Mouse (Mus musculus) mouse embryonic stem cell (cell line): ENCODE results near the gene Pias4.
"Not testable (repeated sequence)": the region's sequence is repeated elsewhere in the genome, so short reads cannot be mapped to it uniquely, and the experiment has no call there.

Source experiments
- in situ Hi-C, 2 experiments: fragments of 300-500 bp; cut with MboI; formaldehyde crosslinking; loops; 1 replicate in 1 of 2; 3 replicates in 1 of 2; pipeline ENCODE4 v1.14.3; 2019 to 2020; ENCODE audit warnings: low sequenced_read_pairs in 2 of 2, low pct_unique_long_range_greater_than_20kb in 1 of 2, mixed read lengths in 1 of 2; ENCODE audit not compliant: unreplicated experiment in 1 of 2

Gene Pias4

DNA sequence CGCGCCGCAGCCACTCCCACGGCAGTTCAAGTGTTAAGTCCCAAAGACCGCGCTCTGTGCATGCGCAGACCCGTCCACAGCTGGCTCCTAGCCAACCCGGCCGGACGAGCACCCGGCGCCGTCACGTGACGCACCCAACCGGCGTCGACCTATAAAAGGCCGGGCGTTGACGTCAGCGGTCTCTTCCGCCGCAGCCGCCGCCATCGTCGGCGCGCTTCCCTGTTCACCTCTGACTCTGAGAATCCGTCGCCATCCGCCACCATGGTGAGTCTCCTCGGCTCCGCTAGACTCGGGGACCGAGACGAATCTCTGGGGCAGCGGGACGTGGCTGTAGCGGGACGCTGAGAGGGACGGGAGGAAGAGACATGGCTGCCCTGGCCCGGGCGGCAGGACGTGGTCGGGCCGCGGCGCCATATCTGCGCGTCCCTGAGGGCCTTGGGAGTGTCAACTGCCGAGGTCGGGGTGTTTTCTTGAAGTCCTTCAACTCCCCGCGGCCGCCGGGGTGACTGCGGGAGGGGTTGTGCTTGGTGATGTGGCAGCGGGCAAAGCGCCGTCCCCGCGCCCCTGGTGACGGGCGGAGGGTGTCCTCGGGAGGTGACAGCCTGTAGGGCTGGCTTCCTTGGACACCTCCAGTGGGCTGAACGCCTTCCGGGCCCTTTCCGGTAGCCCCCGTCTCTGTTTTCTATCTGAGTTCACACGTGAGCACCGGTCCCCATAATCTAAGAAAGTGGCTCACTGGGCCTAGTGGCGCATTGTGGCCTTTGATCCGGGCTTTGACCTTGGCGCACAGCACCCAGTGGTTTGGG lies 8.9 kb upstream of the Pias4 start, which contains the start of gene Eef2:
Gene Eef2 (plus strand): TSS at position 166 of the 806 bp plus-strand sequence.
- in situ Hi-C loops, result loop anchor here in 1 of 2 experiments (10.0 kb wide), 1 partner anchor 152 kb away; the partner anchor contains the start of gene Diras1

DNA sequence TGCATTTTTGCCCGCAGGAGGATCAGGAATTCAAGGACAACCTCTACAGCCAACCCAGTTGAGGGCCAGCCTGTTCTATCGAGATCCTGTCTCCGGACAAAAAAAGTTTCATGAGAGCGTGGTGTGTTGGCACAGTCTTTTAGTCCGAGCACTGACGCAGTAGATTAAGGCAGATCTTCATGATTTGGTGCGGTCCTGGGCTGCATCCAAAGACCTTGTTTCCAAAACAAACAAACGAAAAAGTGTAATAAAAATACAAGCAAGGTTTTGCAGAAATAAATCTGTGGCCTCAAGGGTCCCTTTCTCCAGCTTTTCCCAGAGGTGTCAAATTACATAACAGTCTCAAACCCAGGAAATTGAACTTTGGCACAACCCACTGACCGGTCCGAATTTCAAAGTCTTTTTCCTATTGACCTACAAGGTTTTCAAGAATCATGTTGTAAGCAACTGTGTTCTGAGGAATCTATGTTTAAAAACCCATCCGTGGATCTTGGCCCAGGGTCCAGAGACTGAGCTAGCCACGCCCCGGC lies 8.3 kb upstream of the Pias4 start:
- in situ Hi-C loops, result loop anchor here in 1 of 2 experiments (10.0 kb wide), 1 partner anchor 151 kb away; the partner anchor contains the start of gene Diras1

DNA sequence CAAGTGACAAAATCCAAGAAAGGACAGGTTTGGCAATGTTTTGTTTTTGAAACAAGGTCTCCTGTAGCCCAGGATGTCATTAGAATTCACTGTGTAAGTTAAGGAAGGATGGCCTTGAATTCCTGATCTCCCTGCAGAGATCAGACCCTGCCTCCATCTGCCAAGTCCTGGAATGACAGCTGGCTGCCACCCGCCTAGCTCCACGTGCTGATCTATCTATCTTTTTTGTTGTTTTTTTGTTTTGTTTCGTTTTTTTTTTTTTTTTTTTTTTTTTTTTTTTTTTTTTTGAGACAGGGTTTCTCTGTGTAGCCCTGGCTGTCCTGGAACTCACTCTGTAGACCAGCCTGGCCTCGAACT lies 7.6 kb upstream of the Pias4 start:
- in situ Hi-C loops, result loop anchor here in 1 of 2 experiments (10.0 kb wide), 1 partner anchor 151 kb away; the partner anchor contains the start of gene Diras1

DNA sequence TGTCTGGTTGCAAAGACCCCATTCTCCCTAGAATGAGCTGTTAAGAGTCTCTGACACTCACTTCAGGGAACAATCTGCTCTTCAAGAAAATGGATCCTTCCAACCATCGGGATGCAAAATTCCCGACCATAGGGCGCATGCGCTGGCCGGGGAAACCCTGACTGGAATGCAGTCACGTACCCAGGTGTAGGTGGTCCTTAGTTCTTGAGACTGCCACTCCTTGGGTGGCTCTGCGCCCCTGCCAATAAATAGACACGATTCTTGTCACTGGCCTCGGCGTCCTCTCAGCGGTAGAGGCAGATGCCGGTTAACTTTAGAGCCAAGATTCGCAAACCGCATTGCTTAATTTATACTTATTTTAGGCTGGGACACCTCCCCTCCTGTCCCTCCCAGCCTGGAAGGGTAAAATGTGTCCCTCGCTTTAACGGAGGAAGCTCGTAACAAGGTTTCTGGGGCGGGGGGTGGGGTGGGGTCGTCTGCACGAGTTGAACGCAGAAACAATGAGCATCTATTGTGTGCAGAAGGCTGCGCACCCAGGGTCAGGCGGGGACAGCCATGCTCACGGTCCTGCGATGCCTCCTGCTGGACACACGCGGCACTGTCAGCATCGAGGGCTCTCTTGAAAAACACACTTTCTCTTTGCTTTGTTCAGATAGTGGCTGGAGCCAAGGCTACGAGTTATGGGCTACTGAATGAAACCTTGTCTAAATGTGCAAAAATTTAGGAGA lies 7.1 kb upstream of the Pias4 start:
- in situ Hi-C loops, result loop anchor here in 1 of 2 experiments (5.0 to 10.0 kb wide), 2 partner anchors 87 to 150 kb away; partner anchors contain the start of gene Diras1

DNA sequence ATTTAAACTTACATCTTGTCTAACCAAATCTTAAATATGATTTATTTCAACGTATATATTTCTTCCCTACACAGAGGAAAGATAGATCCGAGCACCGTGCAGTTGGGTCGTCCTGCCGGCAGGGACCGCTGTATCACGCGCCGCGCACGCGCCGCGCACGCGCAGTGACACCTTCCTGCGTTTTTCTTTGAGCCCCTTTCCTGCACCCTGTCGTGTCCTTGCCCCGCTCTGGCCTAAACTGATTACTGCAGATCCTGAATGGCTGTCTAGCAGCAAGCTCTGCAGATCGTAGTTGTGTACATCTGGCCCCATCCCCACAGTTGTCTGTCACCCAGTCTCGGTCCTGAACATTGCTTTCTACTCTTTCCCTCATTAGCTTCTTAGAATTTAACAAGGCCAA lies 5.4 kb upstream of the Pias4 start:
- in situ Hi-C loops, result loop anchor here in 1 of 2 experiments (5.0 to 10.0 kb wide), 2 partner anchors 86 to 148 kb away; partner anchors contain the start of gene Diras1

DNA sequence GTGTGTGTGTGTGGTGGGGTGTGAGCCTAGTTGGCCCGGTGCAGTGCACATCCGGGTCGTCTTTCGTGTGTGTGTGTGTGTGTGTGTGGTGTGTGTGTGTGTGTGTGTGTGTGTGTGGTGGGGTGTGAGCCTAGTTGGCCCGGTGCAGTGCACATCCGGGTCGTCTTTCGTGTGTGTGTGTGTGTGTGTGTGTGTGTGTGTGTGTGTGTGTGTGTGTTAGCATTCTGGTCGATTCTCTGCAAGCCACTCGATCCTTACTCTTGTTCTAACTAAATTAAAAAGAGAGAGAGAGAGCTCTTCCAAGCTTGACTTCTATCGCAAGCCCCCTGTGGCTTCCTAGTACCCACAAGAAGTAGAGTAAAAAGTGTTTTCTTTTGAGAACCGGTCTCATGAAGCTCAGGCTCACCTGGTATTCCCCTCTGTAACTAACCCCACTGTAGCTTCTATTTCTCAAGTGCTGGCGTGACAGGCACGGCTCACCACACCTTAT lies 1.7 kb upstream of the Pias4 start:
- in situ Hi-C loops, result not testable (repeated sequence)

DNA sequence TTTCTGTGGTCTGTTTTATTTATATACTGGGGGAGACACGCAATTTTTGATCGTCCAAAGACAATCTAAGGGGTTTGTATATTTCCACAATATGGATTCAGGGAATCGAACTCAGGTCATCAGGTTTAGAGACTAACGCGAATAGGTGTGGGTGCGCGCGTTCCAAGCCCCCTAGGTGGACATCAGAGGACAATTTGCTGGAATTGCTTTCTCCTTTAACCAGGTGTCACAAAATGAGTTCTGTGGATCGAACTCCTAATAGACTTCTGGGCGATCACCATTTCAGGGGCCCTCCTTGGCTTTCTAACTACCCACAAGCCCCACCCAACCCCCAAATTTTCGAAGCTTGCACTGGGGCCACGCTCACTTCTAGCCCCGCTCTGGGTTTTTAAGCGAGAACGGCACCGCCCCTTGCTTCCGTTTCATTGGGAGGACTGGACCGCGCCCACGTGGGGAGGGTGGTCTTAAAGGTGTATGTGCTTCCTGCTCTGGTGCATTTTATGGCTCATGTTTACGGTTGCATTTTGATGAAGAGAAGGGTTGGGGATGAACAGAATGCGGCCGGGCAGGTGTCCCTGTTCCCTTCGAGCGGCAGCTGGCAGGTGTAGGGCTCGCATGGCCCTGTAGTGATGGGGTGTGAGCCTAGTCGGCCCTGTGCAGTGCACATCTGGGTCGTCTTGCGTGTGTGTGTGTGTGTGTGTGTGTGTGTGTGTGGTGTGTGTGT lies 960 bp upstream of the Pias4 start:
- in situ Hi-C loops, result no loop called here

DNA sequence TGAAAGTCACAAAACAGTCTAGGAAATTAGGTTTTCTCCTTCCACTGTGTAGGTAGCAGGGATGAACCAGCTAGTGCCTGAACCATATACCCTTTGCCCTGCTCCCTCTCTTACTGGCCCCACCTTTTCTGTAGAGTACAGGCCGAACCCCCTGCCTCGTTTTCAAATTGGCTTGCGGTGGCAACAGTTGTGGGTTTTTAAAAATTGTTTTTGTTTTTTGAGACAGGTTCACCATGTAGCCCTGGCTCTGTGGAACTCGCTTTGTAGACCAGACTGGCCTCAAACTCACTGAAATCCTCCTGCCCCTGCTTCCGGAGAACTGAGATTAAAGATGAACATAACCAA lies 336 bp upstream of the Pias4 start:
- in situ Hi-C loops, result no loop called here

DNA sequence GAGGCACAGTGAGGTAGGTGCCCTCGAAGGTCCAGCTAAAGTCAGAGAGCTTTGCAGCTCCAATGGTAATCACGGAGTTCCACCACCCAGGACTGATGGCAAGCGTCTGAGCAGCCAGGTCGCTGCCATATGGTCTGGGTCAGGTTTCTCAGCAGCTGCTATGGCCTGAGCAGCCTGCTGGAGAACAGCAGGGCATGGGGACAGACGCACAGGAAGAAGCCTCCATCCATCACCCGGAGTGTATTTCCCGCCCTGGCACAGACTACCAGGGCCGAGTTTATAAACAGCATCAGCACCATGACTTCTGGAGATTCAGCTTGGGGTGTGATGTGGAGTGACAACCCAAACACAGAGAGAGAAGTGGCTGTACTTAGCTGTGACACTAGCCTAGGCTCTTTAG lies 2.6 kb downstream of the Pias4 start:
- in situ Hi-C loops, result no loop called here

DNA sequence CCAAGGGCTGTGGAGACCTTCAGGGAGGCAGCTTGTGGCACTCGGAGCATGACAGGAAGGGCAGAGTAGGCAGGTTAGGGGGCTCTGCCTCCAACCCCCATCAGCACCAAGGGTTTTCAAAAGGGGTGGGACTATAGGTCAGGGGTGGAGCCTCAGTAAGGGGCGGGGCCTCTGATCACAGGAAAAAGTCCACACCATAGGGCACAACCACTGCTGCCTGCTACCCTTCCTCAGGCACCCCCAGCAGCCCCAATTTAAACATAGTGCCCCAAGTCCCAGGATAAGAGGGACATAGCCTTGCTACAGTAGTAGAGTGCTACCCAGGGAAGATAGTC lies 5.4 kb downstream of the Pias4 start:
- in situ Hi-C loops, result no loop called here

DNA sequence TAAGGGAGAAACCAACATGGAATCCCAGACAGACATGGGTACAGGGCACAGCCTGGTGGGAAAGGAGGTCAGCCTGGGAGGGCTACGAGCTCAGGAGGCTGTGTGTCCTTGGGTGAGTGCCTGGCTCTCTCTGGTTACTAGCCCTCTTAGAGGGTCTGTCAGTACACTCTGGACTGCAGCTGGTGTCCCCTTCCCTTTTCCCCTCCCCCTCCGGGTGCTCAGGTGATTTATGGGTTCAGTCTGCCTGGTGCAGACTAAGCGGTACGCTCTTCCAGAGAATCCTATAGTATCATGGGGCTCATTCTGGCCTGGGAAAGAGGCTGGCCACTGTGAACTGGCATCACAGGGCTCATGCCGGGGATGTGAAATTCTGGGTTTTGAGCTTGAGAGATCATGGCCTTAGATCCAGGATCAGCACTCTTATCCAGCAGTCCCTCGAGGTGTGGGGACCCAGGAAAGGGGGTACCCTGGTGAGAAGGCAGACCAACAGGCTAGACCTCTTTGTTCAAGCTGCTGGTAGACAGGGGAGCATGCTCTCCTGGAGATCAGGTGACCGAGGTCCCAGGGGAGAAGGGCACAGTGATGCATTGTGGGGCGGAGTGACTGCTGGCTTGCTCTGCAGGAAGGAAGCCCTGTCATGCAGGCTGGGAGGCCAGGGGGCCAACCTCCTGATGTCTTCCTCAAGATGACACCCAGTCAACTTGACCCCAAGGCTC lies 6.0 kb downstream of the Pias4 start:
- in situ Hi-C loops, result no loop called here

DNA sequence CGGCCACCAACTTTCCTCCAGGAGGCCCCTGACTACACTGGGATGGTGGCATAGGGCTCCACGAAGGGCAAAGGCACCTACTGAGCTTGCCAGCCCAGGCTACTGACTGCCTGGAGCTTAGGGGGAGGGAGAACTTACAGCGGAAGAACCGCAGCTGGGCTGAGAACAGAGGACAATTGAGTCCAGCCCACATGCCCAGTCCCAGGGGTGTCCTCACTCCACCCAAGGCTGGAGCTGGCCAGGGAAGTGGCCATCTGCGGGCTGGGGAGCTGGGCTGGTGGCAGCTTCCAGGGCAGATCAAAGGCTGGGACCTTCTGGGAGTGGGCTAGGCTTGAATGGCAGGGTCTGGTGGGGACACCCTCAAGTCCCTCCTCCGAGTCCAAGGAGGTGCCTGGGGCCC lies 13.0 kb downstream of the Pias4 start:
- in situ Hi-C loops, result no loop called here

DNA sequence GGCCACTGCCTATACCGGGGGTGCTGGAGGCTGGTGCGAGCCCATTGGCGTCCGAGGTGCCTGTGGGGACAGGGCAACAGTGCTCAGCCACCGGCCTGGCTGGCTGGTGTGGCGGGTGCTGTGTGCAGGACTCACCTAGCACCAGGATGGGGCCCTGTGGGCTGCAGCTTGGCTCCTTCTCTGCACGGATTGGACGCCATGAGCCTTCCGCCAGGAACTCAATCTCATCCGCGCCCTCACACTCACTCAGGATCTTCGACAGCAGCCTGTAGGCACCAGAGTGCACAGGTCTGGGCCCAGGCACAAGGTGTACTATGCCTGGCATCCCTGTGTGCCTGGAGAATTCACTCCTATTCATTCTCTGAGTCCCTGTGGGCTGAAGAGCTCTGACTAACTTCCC lies 13.4 kb downstream of the Pias4 start:
- in situ Hi-C loops, result no loop called here

DNA sequence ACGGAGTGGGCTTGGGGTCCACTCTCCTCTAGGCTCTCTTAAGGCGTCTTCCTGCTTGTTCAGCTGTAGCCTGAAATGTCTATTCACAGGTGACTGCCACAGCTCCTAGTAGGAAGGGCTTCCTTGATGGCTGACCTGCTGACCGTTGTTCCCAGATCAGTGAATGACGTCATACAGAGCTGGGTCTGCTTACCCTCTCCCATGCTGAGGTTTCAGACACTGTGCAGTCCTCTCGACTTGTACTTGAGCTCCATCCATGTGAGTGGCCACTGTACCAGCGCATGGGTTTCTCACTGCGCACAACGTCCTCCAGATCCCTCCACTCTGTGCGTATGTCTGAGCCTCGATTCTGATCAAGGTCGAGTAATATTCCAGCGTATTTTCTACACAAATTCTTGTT lies 15.1 kb downstream of the Pias4 start:
- in situ Hi-C loops, result no loop called here

DNA sequence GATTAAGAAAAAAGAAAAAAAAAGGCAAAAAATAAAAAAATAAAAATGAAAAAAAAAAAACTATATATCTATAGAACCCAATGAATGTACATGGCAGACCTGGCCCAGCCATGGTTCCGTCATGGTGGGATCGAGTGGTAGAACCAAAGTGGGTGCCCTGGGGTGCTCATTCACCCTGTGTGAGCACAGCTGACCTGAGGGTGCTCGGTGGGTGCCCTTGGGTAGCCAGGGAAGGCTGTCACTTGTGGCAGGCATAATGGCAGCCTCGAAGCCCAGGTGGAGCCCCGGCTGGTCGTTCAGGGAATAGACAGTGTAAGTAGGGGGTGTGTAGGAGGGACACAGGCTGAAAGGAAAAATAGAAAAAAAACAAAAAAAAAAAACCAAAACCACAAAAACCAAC lies 16.5 kb downstream of the Pias4 start:
- in situ Hi-C loops, result no loop called here

DNA sequence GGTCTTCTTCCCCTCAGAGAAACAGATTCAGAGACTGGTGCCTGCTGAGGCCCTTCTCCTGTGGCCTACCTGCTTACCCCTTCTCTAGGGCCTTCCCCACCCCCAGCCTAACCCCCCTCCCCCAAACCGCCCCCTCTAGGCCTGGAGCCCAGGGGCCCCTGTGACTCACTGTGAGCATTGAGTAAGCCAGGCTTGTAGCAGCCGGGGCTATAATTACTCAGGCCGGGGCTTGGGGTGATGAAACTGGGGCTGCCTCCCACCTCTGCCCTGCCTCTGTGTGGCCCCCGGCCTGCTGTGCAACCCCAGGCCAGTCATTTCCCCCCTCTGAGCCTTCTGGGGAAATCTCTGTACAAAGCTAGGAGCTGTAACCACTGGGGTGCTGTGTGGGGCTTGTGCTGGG lies 21.4 kb downstream of the Pias4 start:
- in situ Hi-C loops, result no loop called here

DNA sequence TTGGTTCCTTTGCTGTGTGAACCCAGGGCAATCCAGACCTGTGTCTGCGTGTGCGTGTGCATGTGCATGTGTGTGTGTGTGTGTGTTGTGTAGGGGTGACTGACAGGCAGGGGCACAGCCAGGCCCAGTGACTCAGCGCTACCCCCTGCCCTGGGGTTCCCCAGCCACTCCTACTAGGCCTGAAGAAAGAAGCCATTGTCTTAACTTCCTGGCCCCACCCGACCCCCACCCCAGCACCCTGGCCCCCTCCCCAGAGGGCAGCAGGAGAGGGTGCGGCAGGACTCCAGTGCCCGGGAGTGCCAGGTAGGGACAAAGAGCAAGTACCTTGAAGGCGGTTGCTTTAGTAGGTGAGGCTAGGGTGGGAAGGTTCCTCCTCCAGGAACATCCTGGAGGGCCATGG lies 21.9 kb downstream of the Pias4 start:
- in situ Hi-C loops, result no loop called here

DNA sequence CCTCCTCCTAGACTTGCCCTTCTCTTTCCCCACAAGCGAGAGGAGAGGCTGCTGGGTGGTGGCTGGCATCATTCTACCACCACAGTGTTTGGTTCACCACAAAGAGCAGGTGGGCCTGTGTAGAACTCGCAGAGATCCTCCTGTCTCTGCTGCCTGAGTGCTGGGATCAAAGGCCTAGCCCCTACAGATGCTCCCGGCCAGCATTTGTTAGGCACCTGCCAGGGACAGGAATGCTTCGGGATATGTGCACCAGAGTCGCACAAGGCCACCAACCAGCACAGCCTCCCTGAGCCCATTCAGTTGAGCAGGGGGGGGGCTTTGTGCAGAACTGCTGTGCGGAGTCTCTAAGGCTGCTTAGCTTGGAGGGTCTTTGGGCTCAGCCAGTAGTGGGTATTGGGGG lies 22.4 kb downstream of the Pias4 start:
- in situ Hi-C loops, result no loop called here
